In the genomic region with DNA sequence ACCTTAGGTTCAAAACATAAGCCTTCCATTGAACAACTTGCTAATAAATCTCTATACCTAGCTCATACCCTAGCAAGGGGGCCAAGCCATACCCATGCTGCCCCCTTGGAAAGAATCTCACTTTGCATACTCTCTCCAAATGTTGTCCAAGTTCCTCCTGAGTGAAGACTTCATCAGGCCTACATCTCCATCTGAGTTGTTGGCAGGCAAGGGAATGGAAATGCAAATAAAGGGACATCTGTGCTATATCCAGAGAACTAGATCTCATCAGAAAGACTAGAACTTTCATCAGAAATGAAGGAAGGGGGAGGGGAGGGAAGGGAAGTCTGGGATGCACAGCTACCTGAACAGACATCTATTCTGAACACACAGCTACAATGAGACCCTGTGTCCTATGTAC, we compare ENCODE assay signal across 19 mouse cellular contexts.
DNase-seq lines count a peak whose midpoint lies in the region; TF ChIP-seq lines count a peak whose summit lies in the region.
"Had no signal": no experiment of that assay in that cellular context is flagged by ENCODE, and none has a peak within 500 bp of the region (broad histone marks: within the 10 kb centered on the region; RNA-seq: fewer than 3 reads in every experiment).

No protein-coding gene starts in this region.

- DNase-seq in layer of hippocampus, adult 2 months (ENCODE audit: low spot score in 2 of 2): peak in 1 of 2 experiments; percentile 29
- DNase-seq in layer of hippocampus, adult 9-10 months (ENCODE audit: low spot score): no peak
- DNase-seq in left cerebral cortex, postnatal 25 days (ENCODE audit: low spot score in 2 of 2): peak; percentile 12 to 78
- DNase-seq in left cerebral cortex, adult 8-10 months (ENCODE audit: low spot score in 2 of 2): no peak
- peak; percentile 56 for DNase-seq in telencephalon, adult 2 months (ENCODE audit: low read depth, low spot score)
- no peak for DNase-seq in thymus, postnatal 4 days
- DNase-seq: adrenal gland, adult 8-10 months; adrenal gland, postnatal 36 days; cerebellum, adult 11 months; cerebellum, adult 8-10 months; cerebellum, postnatal 14 days; gastrocnemius, adult 2 months; gastrocnemius, postnatal 25 days; heart, postnatal 36 days had no signal

- no peak overlapping the region for H3K4me3 ChIP-seq in layer of hippocampus, adult 2 months
- no peak overlapping the region for H3K4me3 ChIP-seq in cortical plate, adult 2 months (ENCODE audit: insufficient read depth, low read length)
- H3K4me3 ChIP-seq: embryonic facial prominence, embryonic 13.5 days; forebrain, embryonic 12.5 days; gastrocnemius, adult 2 months; heart, embryonic 12.5 days; hindbrain, embryonic 15.5 days had no signal

- peaks cover 5% of the 10 kb centered on the region; the same call in 1 of the 2 replicates for H3K4me1 ChIP-seq in cortical plate, adult 2 months (ENCODE audit: control insufficient read depth, insufficient read depth, low read length)
- H3K4me1 ChIP-seq: embryonic facial prominence, embryonic 13.5 days; forebrain, embryonic 12.5 days; heart, embryonic 12.5 days; hindbrain, embryonic 15.5 days had no signal

- intact Hi-C loops in left cerebral cortex, postnatal 25 days (cut with DNase I): loop anchor here (2.0 to 5.0 kb wide), 3 partner anchors 82 to 344 kb away; no protein-coding TSS in a partner anchor

- peak overlapping the region; percentile 97 for H3K27ac ChIP-seq in layer of hippocampus, adult 2 months
- peak overlapping the region; percentile 72 for H3K27ac ChIP-seq in cortical plate, adult 2 months (ENCODE audit: insufficient read depth, low read length)
- H3K27ac ChIP-seq: embryonic facial prominence, embryonic 13.5 days; forebrain, embryonic 12.5 days; hindbrain, embryonic 15.5 days had no signal

- no peak for TF ChIP-seq POLR2A in cortical plate, adult 2 months (IDR thresholded peaks at IDR 0.05; ENCODE audit: extremely low read depth, insufficient read depth, low read length)

- no peak for TF ChIP-seq CTCF in layer of hippocampus, adult 2 months (conservative IDR thresholded peaks at IDR 0.05)
- TF ChIP-seq CTCF in cortical plate, adult 2 months (IDR thresholded peaks at IDR 0.05; ENCODE audit: extremely low read depth, insufficient read depth, low read length): no peak

Comparison
In these comparisons a context has a peak if more than half of its experiments do, and no peak if none do; other contexts are left out.
1. DNase-seq: peak in left cerebral cortex, postnatal 25 days (2 of 2) and telencephalon, adult 2 months (single experiment); none in layer of hippocampus, adult 9-10 months (single experiment), left cerebral cortex, adult 8-10 months (0 of 2) and thymus, postnatal 4 days (single experiment).